Mouse (Mus musculus) small intestine, adult 2 months (tissue): ENCODE measurements around the gene Hps6.

Experiments used
- CTCF ChIP-seq: fragments of 200-500 bp; IDR thresholded peaks from 2 replicates; pipeline ENCODE4 v1.5.1; 2012; ENCODE audit warnings: low read depth, mild to moderate bottlenecking, control low read depth, inconsistent platforms, low read length, moderate library complexity, mixed read lengths; ENCODE audit not compliant: insufficient replicate concordance, insufficient read length; ENCODE audit errors: extremely low read depth
- POLR2A ChIP-seq: fragments of 200-500 bp; IDR thresholded peaks from 2 replicates; pipeline ENCODE4 v1.6.1; 2012; ENCODE audit warnings: low read depth, mild to moderate bottlenecking, control low read depth, inconsistent platforms, low read length, moderate library complexity

DNA sequence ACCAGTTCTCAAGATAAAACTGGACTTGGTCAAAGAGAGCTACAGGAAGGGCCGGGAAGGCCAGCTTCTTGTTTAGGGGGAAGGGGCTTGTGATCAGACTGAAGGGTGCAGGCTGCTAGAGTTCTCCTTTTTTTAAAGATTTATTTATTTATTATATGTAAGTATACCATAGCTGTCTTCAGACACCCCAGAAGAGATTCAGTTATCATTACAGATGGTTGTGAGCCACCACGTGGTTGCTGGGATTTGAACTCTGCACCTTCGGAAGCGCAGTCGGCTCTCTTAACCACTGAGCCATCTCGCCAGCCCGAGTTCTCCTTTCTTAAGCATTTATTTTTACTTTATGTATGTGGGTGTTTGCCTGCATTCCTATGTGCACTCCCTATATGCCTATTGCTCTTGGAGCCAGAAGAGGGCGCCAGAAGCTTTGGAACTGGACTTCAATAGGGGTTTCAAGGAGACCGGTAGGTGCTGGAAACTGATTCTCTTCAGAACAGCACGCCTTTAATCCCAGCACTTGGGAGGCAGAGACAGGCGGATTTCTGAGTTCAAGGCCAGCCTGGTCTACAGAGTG is 25.5 kb downstream of the Hps6 start:
- no peak for TF ChIP-seq POLR2A
- TF ChIP-seq CTCF = no peak
